ENCODE assay signal across 15 mouse cellular contexts in genomic region chr2:31904089-31904488, GRCm38 (mm10). TPM values are rescaled to one million over a fixed set of nuclear protein-coding genes. Genes with fewer than 3 reads are reported as not detected.
A peak's percentile ranks its signal among the peaks of the same experiment; 100 is the strongest.
DNase-seq lines count a peak whose midpoint lies in the region; ATAC-seq lines count a peak whose summit lies in the region.
"Had no signal": no experiment of that assay in that cellular context is flagged by ENCODE, and none has a peak within 500 bp of the region (broad histone marks: within the 10 kb centered on the region; RNA-seq: fewer than 3 reads in every experiment).

No protein-coding gene starts in this region.

- peaks cover 36% of the 10 kb centered on the region for H3K4me1 ChIP-seq in midbrain, embryonic 10.5 days
- peaks cover 12% of the 10 kb centered on the region; the same call in 1 of the 2 replicates for H3K4me1 ChIP-seq in midbrain, embryonic 14.5 days (ENCODE audit: control insufficient read depth, insufficient read depth, low read length)
- H3K4me1 ChIP-seq in midbrain, embryonic 13.5 days (replicated peaks), result peaks cover 22% of the 10 kb centered on the region
- H3K4me1 ChIP-seq in forebrain, embryonic 11.5 days (replicated peaks; ENCODE audit: control insufficient read depth, insufficient read depth, low read length), result no peaks in the 10 kb centered on the region

- peak; percentile 91 for DNase-seq in heart, adult 11 months
- no peak for DNase-seq in heart, adult 8-10 months (ENCODE audit: low spot score)
- DNase-seq in midbrain, embryonic 10.5 days (ENCODE audit: low spot score), result no peak
- no peak for DNase-seq in midbrain, embryonic 14.5 days
- peak; percentile 18 for DNase-seq in fat pad, adult 2 months (ENCODE audit: extremely low read depth, low read depth, low spot score)
- DNase-seq in gastrocnemius, adult 8-10 months (ENCODE audit: low spot score in 2 of 2), result no peak
- DNase-seq in forebrain, embryonic 11.5 days (ENCODE audit: low spot score), result no peak
- DNase-seq: adrenal gland, adult 2 months; left cerebral cortex, postnatal 4 days; thymus, adult 2 months had no signal

- H3K36me3 ChIP-seq in midbrain, embryonic 10.5 days, result no peaks in the 10 kb centered on the region
- H3K36me3 ChIP-seq in midbrain, embryonic 14.5 days (ENCODE audit: control insufficient read depth, insufficient read depth, low read length), result no peaks in the 10 kb centered on the region
- H3K36me3 ChIP-seq in midbrain, embryonic 13.5 days, result no peaks in the 10 kb centered on the region
- H3K36me3 ChIP-seq in forebrain, embryonic 11.5 days (ENCODE audit: control insufficient read depth, insufficient read depth, low read length), result no peaks in the 10 kb centered on the region

- peak overlapping the region; percentile 50 for H3K27ac ChIP-seq in midbrain, embryonic 10.5 days (replicated peaks)
- H3K27ac ChIP-seq in midbrain, embryonic 14.5 days (replicated peaks; ENCODE audit: low read depth, low read length), result no peak overlapping the region
- H3K27ac ChIP-seq in midbrain, embryonic 13.5 days, result no peak overlapping the region
- no peak overlapping the region for H3K27ac ChIP-seq in forebrain, embryonic 11.5 days (ENCODE audit: low read depth, low read length)

- H3K9ac ChIP-seq in midbrain, embryonic 14.5 days (replicated peaks; ENCODE audit: low read length), result no peak overlapping the region; the same call in 1 of the 2 replicates
- H3K9ac ChIP-seq in midbrain, embryonic 13.5 days (replicated peaks), result no peak overlapping the region
- H3K9ac ChIP-seq in forebrain, embryonic 11.5 days (ENCODE audit: low read length), result no peak overlapping the region

- H3K27me3 ChIP-seq in midbrain, embryonic 10.5 days (ENCODE audit: low read depth, poor library complexity, severe bottlenecking), result 0 out of 2 replicates have a peak, but pooled peaks cover 6% of the 10 kb centered on the region
- no peaks in the 10 kb centered on the region for H3K27me3 ChIP-seq in midbrain, embryonic 14.5 days (ENCODE audit: control insufficient read depth, insufficient read depth, low read length)
- 0 out of 2 replicates have a peak, but pooled peaks cover 4% of the 10 kb centered on the region for H3K27me3 ChIP-seq in midbrain, embryonic 13.5 days
- H3K27me3 ChIP-seq in forebrain, embryonic 11.5 days (ENCODE audit: control insufficient read depth, insufficient read depth, low read length), result no peaks in the 10 kb centered on the region

- no peak for ATAC-seq in midbrain, embryonic 14.5 days (ENCODE audit: low FRiP score, low TSS enrichment)
- peak; percentile 10; the same call in 1 of the 2 replicates for ATAC-seq in midbrain, embryonic 13.5 days
- ATAC-seq in forebrain, embryonic 11.5 days (replicated peaks; ENCODE audit: low FRiP score), result no peak
- ATAC-seq: intestine, embryonic 16.5 days had no signal

- no peaks in the 10 kb centered on the region for H3K9me3 ChIP-seq in midbrain, embryonic 10.5 days (replicated peaks)
- no peaks in the 10 kb centered on the region for H3K9me3 ChIP-seq in midbrain, embryonic 14.5 days (ENCODE audit: control insufficient read depth, low read length)
- H3K9me3 ChIP-seq in midbrain, embryonic 13.5 days, result no peaks in the 10 kb centered on the region
- H3K9me3 ChIP-seq in forebrain, embryonic 11.5 days (ENCODE audit: control insufficient read depth, low read length), result no peaks in the 10 kb centered on the region

- no peak overlapping the region for H3K4me3 ChIP-seq in midbrain, embryonic 10.5 days
- H3K4me3 ChIP-seq in midbrain, embryonic 14.5 days (replicated peaks; ENCODE audit: low read depth, low read length), result no peak overlapping the region
- H3K4me3 ChIP-seq in midbrain, embryonic 13.5 days (replicated peaks), result no peak overlapping the region
- no peak overlapping the region for H3K4me3 ChIP-seq in forebrain, embryonic 11.5 days (ENCODE audit: low read depth, low read length)

- 12% methylated on average over 6 of the region's 6 CpGs for WGBS in midbrain, embryonic 10.5 days
- 13% methylated on average over 6 of the region's 6 CpGs for WGBS in midbrain, embryonic 14.5 days
- WGBS in midbrain, embryonic 13.5 days, result 13% methylated on average over 6 of the region's 6 CpGs
- WGBS in forebrain, embryonic 11.5 days, result 14% methylated on average over 6 of the region's 6 CpGs

- no peak overlapping the region for H3K4me2 ChIP-seq in midbrain, embryonic 14.5 days (ENCODE audit: low read length)
- H3K4me2 ChIP-seq in midbrain, embryonic 13.5 days (replicated peaks), result no peak overlapping the region
- no peak overlapping the region for H3K4me2 ChIP-seq in forebrain, embryonic 11.5 days (ENCODE audit: low read depth, low read length, severe bottlenecking)

RNA-seq across cellular contexts. Expression of gene Lamc3, which starts 17.0 kb away (rescaled TPM):
- total RNA-seq in heart, adult 8-10 months (2022), result under 1 TPM; 0.41 to 0.75 (median 0.55) TPM
- 12.3 and 15.7 TPM in 2 replicates for polyA plus RNA-seq in midbrain, embryonic 10.5 days (2016; fragmentation: Nextera tagmentation; extraction: Ambion mirVana)
- 1.1 and 6.6 TPM in 2 replicates for polyA plus RNA-seq in midbrain, embryonic 14.5 days (2014; fragmentation: Nextera tagmentation; extraction: Ambion mirVana)
- 5.5 and 6.8 TPM in 2 replicates for polyA plus RNA-seq in midbrain, embryonic 13.5 days (2015; fragmentation: Nextera tagmentation; extraction: Ambion mirVana)
- under 1 TPM; 0.07 to 0.67 (median 0.30) TPM for total RNA-seq in gastrocnemius, adult 8-10 months (2022)
- 6.1 and 6.3 TPM in 2 replicates for polyA plus RNA-seq in forebrain, embryonic 11.5 days (2014; fragmentation: Nextera tagmentation; extraction: Ambion mirVana)
- total RNA-seq: megakaryocyte-erythroid progenitor cell, adult 5-6 weeks; neutrophil, adult 5-6 weeks had no signal

RNA-seq across cellular contexts. Expression of gene Aif1l, which starts 45.9 kb away (rescaled TPM):
- total RNA-seq in heart, adult 8-10 months (2022), result 1 to 10 TPM; 2.2 to 4.2 (median 2.9) TPM
- polyA plus RNA-seq in midbrain, embryonic 10.5 days (2016; fragmentation: Nextera tagmentation; extraction: Ambion mirVana), result 68.3 and 76.2 TPM in 2 replicates
- 24.2 and 34.7 TPM in 2 replicates for polyA plus RNA-seq in midbrain, embryonic 14.5 days (2014; fragmentation: Nextera tagmentation; extraction: Ambion mirVana)
- polyA plus RNA-seq in midbrain, embryonic 13.5 days (2015; fragmentation: Nextera tagmentation; extraction: Ambion mirVana), result 32.1 and 32.6 TPM in 2 replicates
- 1 to 10 TPM; 1.3 to 3.7 (median 2.3) TPM for total RNA-seq in gastrocnemius, adult 8-10 months (2022)
- polyA plus RNA-seq in forebrain, embryonic 11.5 days (2014; fragmentation: Nextera tagmentation; extraction: Ambion mirVana), result 78.3 and 79.6 TPM in 2 replicates
- total RNA-seq: megakaryocyte-erythroid progenitor cell, adult 5-6 weeks had no signal

RNA-seq across cellular contexts. Expression of gene Fibcd1, which starts 58.3 kb away (rescaled TPM):
- not detected for total RNA-seq in heart, adult 8-10 months (2022)
- 1.2 and 1.5 TPM in 2 replicates for polyA plus RNA-seq in midbrain, embryonic 10.5 days (2016; fragmentation: Nextera tagmentation; extraction: Ambion mirVana)
- polyA plus RNA-seq in midbrain, embryonic 14.5 days (2014; fragmentation: Nextera tagmentation; extraction: Ambion mirVana), result 14.8 and 18.8 TPM in 2 replicates
- polyA plus RNA-seq in midbrain, embryonic 13.5 days (2015; fragmentation: Nextera tagmentation; extraction: Ambion mirVana), result 8.4 and 11.2 TPM in 2 replicates
- not detected for total RNA-seq in gastrocnemius, adult 8-10 months (2022)
- 0.24 and 0.39 TPM in 2 replicates for polyA plus RNA-seq in forebrain, embryonic 11.5 days (2014; fragmentation: Nextera tagmentation; extraction: Ambion mirVana)
- total RNA-seq: adrenal gland, adult 2 months; megakaryocyte-erythroid progenitor cell, adult 5-6 weeks; neutrophil, adult 5-6 weeks had no signal
- polyA plus RNA-seq: heart, embryonic 16.5 days had no signal

Comparison
In these comparisons a context has a peak if more than half of its experiments do, and no peak if none do; other contexts are left out.
1. DNase-seq: peak in heart, adult 11 months (single experiment) and fat pad, adult 2 months (single experiment); none in heart, adult 8-10 months (single experiment), midbrain, embryonic 10.5 days (single experiment), midbrain, embryonic 14.5 days (single experiment), gastrocnemius, adult 8-10 months (0 of 2) and forebrain, embryonic 11.5 days (single experiment).